8 mouse cellular contexts compared by ENCODE assay signal in genomic region chr1:92906779-92907631, GRCm38 (mm10). TPM values are rescaled to one million over a fixed set of nuclear protein-coding genes. Genes with fewer than 3 reads are reported as not detected.
A peak's percentile ranks its signal among the peaks of the same experiment; 100 is the strongest.
DNase-seq lines count a peak whose midpoint lies in the region; ATAC-seq lines count a peak whose summit lies in the region.

TSS of gene Dusp28 (plus strand) at chr1:92906981.

- H3K4me1 ChIP-seq in hindbrain, embryonic 14.5 days (replicated peaks; ENCODE audit: control insufficient read depth, insufficient read depth, low read length): peaks cover 38% of the 10 kb centered on the region

- no peaks in the 10 kb centered on the region for H3K9me3 ChIP-seq in hindbrain, embryonic 14.5 days (ENCODE audit: control insufficient read depth, low read length)

- WGBS in hindbrain, embryonic 14.5 days: under 1% methylated on average over 81 of the region's 81 CpGs

- peak; percentile 89 for ATAC-seq in hindbrain, embryonic 14.5 days (ENCODE audit: low FRiP score)

- DNase-seq in ZHBTc4 (ENCODE audit: low read depth, low spot score): peak; percentile 96
- DNase-seq in cerebellum, postnatal 36 days: peak; percentile 85 to 88
- DNase-seq in frontal cortex, postnatal 36 days (ENCODE audit: low spot score in 2 of 2): peak; percentile 76 to 82
- DNase-seq in hindbrain, embryonic 14.5 days (ENCODE audit: low spot score): peak; percentile 83
- DNase-seq in layer of hippocampus, postnatal 36 days: peak; percentile 77 to 80
- peak; percentile 95 for DNase-seq in lung, postnatal 36 days
- peak; percentile 96 for DNase-seq in retina, postnatal 1 day
- peak; percentile 88 for DNase-seq in thymus, postnatal 4 days

- H3K27me3 ChIP-seq in hindbrain, embryonic 14.5 days (ENCODE audit: control insufficient read depth, insufficient read depth, low read length): 0 out of 2 replicates have a peak, but pooled peaks cover under 1% of the 10 kb centered on the region

- peak within 1 kb of the TSS; percentile 63 for H3K4me3 ChIP-seq in hindbrain, embryonic 14.5 days (replicated peaks; ENCODE audit: low read length)

- H3K4me2 ChIP-seq in hindbrain, embryonic 14.5 days (replicated peaks): peak within 1 kb of the TSS; percentile 60

- peak within 1 kb of the TSS; percentile 86 for H3K27ac ChIP-seq in hindbrain, embryonic 14.5 days

- peak within 1 kb of the TSS; percentile 66 for H3K9ac ChIP-seq in hindbrain, embryonic 14.5 days

- no peaks in the 10 kb centered on the region for H3K36me3 ChIP-seq in hindbrain, embryonic 14.5 days (replicated peaks; ENCODE audit: control insufficient read depth, insufficient read depth)

RNA-seq across cellular contexts. Expression of gene Dusp28, which starts in this region (rescaled TPM):
- polyA plus RNA-seq in hindbrain, embryonic 14.5 days (2014; fragmentation: Nextera tagmentation; extraction: Ambion mirVana): 12.2 and 12.4 TPM in 2 replicates
- total RNA-seq in layer of hippocampus, postnatal 36 days (2021): 10 to 100 TPM; 11.4 to 12.3 TPM

Comparison
In these comparisons a context has a peak if more than half of its experiments do, and no peak if none do; other contexts are left out.
1. Peak in every context shown above with its lines: DNase-seq, ATAC-seq, H3K4me3 ChIP-seq and H3K27ac ChIP-seq.